Mouse (Mus musculus): ENCODE results near the gene Olfr749. TPM values are rescaled to one million over a fixed set of nuclear protein-coding genes. Genes with fewer than 3 reads are reported as not detected.
"Not testable (repeated sequence)": the region's sequence is repeated elsewhere in the genome, so short reads cannot be mapped to it uniquely, and the experiment has no call there.

The Olfr749 gene
- total and polyA plus RNA-seq, 2 experiments: not detected

GRCm38 (mm10) chr14:50765736-50766135 lies 20.8 kb upstream of the Olfr749 start:
- H3K4me1 ChIP-seq (ENCODE audit: control insufficient read depth, insufficient read depth, low read length): no peaks in the 10 kb centered on the region
- peaks cover 25% of the 10 kb centered on the region for H3K36me3 ChIP-seq (ENCODE audit: control insufficient read depth, insufficient read depth, low read length)
- no peaks in the 10 kb centered on the region for H3K27me3 ChIP-seq (ENCODE audit: control insufficient read depth, insufficient read depth, low read length)
- H3K79me2 ChIP-seq (ENCODE audit: control insufficient read depth, insufficient read depth, low read length): no peaks in the 10 kb centered on the region
- DNase-seq (ENCODE audit: extremely low read depth, low read depth, low spot score): no peak
- H3K4me3 ChIP-seq (ENCODE audit: insufficient read depth, low read depth, low read length): no peak overlapping the region
- 92% methylated on average over 6 of the region's 6 CpGs for WGBS
- H3K27ac ChIP-seq (replicated peaks; ENCODE audit: insufficient read depth, low read depth, low read length): no peak overlapping the region
- no peak overlapping the region for H3K9ac ChIP-seq (ENCODE audit: low read depth, low read length)
- TF ChIP-seq CTCF (IDR thresholded peaks at IDR 0.05; ENCODE audit: low read depth, low read length): no peak
- no peak for TF ChIP-seq POLR2A (IDR thresholded peaks at IDR 0.05; ENCODE audit: extremely low read depth, insufficient read depth, low read length)

GRCm38 (mm10) chr14:50758416-50759085 lies 13.7 kb upstream of the Olfr749 start:
- Histone ChIP-seq H3K4me1 (ENCODE audit: control insufficient read depth, insufficient read depth, low read length) (no peaks in the 10 kb centered on the region), H3K27me3 (ENCODE audit: control insufficient read depth, insufficient read depth, low read length) (no peaks in the 10 kb centered on the region), H3K36me3 (ENCODE audit: control insufficient read depth, insufficient read depth, low read length) (no peaks in the 10 kb centered on the region), H3K4me3 (ENCODE audit: insufficient read depth, low read depth, low read length) (no peak overlapping the region), H3K79me2 (ENCODE audit: control insufficient read depth, insufficient read depth, low read length) (no peaks in the 10 kb centered on the region), H3K9ac (ENCODE audit: low read depth, low read length) (no peak overlapping the region), H3K27ac (replicated peaks; ENCODE audit: insufficient read depth, low read depth, low read length) (no peak overlapping the region)
- TF ChIP-seq POLR2A (IDR thresholded peaks at IDR 0.05; ENCODE audit: extremely low read depth, insufficient read depth, low read length) (no peak), CTCF (IDR thresholded peaks at IDR 0.05; ENCODE audit: low read depth, low read length) (no peak)
- WGBS: 56% methylated on average over 5 of the region's 5 CpGs
- DNase-seq (ENCODE audit: extremely low read depth, low read depth, low spot score): peak; percentile 2

GRCm38 (mm10) chr14:50741584-50741983 lies 3.3 kb downstream of the Olfr749 start:
- Histone ChIP-seq H3K4me3 (ENCODE audit: insufficient read depth, low read depth, low read length) (no peak overlapping the region), H3K79me2 (ENCODE audit: control insufficient read depth, insufficient read depth, low read length) (no peaks in the 10 kb centered on the region), H3K4me1 (ENCODE audit: control insufficient read depth, insufficient read depth, low read length) (no peaks in the 10 kb centered on the region), H3K36me3 (ENCODE audit: control insufficient read depth, insufficient read depth, low read length) (no peaks in the 10 kb centered on the region), H3K9ac (ENCODE audit: low read depth, low read length) (no peak overlapping the region), H3K27ac (replicated peaks; ENCODE audit: insufficient read depth, low read depth, low read length) (no peak overlapping the region), H3K27me3 (ENCODE audit: control insufficient read depth, insufficient read depth, low read length) (no peaks in the 10 kb centered on the region)
- TF ChIP-seq POLR2A (IDR thresholded peaks at IDR 0.05; ENCODE audit: extremely low read depth, insufficient read depth, low read length) (no peak), CTCF (IDR thresholded peaks at IDR 0.05; ENCODE audit: low read depth, low read length) (no peak)
- no peak for DNase-seq (ENCODE audit: extremely low read depth, low read depth, low spot score)
- WGBS: 76% methylated on average over 2 of the region's 2 CpGs

GRCm38 (mm10) chr14:50740334-50740733 lies 4.6 kb downstream of the Olfr749 start:
- Histone ChIP-seq H3K4me1 (ENCODE audit: control insufficient read depth, insufficient read depth, low read length) (no peaks in the 10 kb centered on the region), H3K27ac (replicated peaks; ENCODE audit: insufficient read depth, low read depth, low read length) (no peak overlapping the region), H3K79me2 (ENCODE audit: control insufficient read depth, insufficient read depth, low read length) (no peaks in the 10 kb centered on the region), H3K36me3 (ENCODE audit: control insufficient read depth, insufficient read depth, low read length) (no peaks in the 10 kb centered on the region), H3K4me3 (ENCODE audit: insufficient read depth, low read depth, low read length) (no peak overlapping the region), H3K9ac (ENCODE audit: low read depth, low read length) (no peak overlapping the region), H3K27me3 (ENCODE audit: control insufficient read depth, insufficient read depth, low read length) (no peaks in the 10 kb centered on the region)
- TF ChIP-seq CTCF (IDR thresholded peaks at IDR 0.05; ENCODE audit: low read depth, low read length) (no peak), POLR2A (IDR thresholded peaks at IDR 0.05; ENCODE audit: extremely low read depth, insufficient read depth, low read length) (no peak)
- DNase-seq (ENCODE audit: extremely low read depth, low read depth, low spot score): no peak
- WGBS: 60% methylated on average over 2 of the region's 2 CpGs

- H3K4me1 ChIP-seq (ENCODE audit: control insufficient read depth, insufficient read depth, low read length); DNase-seq (ENCODE audit: extremely low read depth, low read depth, low spot score); H3K36me3 ChIP-seq (ENCODE audit: control insufficient read depth, insufficient read depth, low read length); H3K4me3 ChIP-seq (ENCODE audit: insufficient read depth, low read depth, low read length); H3K79me2 ChIP-seq (ENCODE audit: control insufficient read depth, insufficient read depth, low read length); H3K27ac ChIP-seq (replicated peaks; ENCODE audit: insufficient read depth, low read depth, low read length); H3K9ac ChIP-seq (ENCODE audit: low read depth, low read length); H3K27me3 ChIP-seq (ENCODE audit: control insufficient read depth, insufficient read depth, low read length): not testable (repeated sequence)
- WGBS: 77% methylated on average over 4 of the region's 4 CpGs
Observed at GRCm38 (mm10) chr14:50722371-50722770, 22.5 kb downstream of the Olfr749 start.

GRCm38 (mm10) chr14:50719875-50720274 lies 25.0 kb downstream of the Olfr749 start:
- not testable (repeated sequence) for H3K27me3 ChIP-seq (ENCODE audit: control insufficient read depth, insufficient read depth, low read length); DNase-seq (ENCODE audit: extremely low read depth, low read depth, low spot score); H3K9ac ChIP-seq (ENCODE audit: low read depth, low read length); H3K4me3 ChIP-seq (ENCODE audit: insufficient read depth, low read depth, low read length); H3K4me1 ChIP-seq (ENCODE audit: control insufficient read depth, insufficient read depth, low read length); H3K36me3 ChIP-seq (ENCODE audit: control insufficient read depth, insufficient read depth, low read length); H3K79me2 ChIP-seq (ENCODE audit: control insufficient read depth, insufficient read depth, low read length); H3K27ac ChIP-seq (replicated peaks; ENCODE audit: insufficient read depth, low read depth, low read length)
- 91% methylated on average over 15 of the region's 15 CpGs for WGBS

All from liver, adult 2 months (tissue).